ENCODE assay signal across 8 mouse cellular contexts in genomic region chr2:122160680-122161079, GRCm38 (mm10). TPM values are rescaled to one million over a fixed set of nuclear protein-coding genes. Genes with fewer than 3 reads are reported as not detected.
DNase-seq lines count a peak whose midpoint lies in the region; ATAC-seq and TF ChIP-seq lines count a peak whose summit lies in the region.

TSS of gene Trim69 (plus strand) at chr2:122160700.

- no peak for TF ChIP-seq POLR2A in kidney, adult 2 months (IDR thresholded peaks at IDR 0.05; ENCODE audit: low read depth, low read length)
- no peak for TF ChIP-seq POLR2A in spleen, adult 2 months (IDR thresholded peaks at IDR 0.05; ENCODE audit: low read depth, low read length)

- no peaks in the 10 kb centered on the region for H3K4me1 ChIP-seq in kidney, adult 2 months (ENCODE audit: control insufficient read depth, insufficient read depth, low read length)
- peaks cover 6% of the 10 kb centered on the region for H3K4me1 ChIP-seq in limb, embryonic 10.5 days
- no peaks in the 10 kb centered on the region for H3K4me1 ChIP-seq in midbrain, embryonic 15.5 days
- peaks cover 5% of the 10 kb centered on the region; the same call in 1 of the 2 replicates for H3K4me1 ChIP-seq in spleen, adult 2 months (ENCODE audit: control insufficient read depth, insufficient read depth, insufficient read length)

- WGBS in kidney, adult 2 months, result 38% methylated on average over 2 of the region's 2 CpGs
- WGBS in limb, embryonic 10.5 days, result 52% methylated on average over 2 of the region's 2 CpGs
- 39% methylated on average over 2 of the region's 2 CpGs for WGBS in midbrain, embryonic 15.5 days
- WGBS in spleen, adult 2 months, result 52% methylated on average over 2 of the region's 2 CpGs

- peak; percentile 97 for DNase-seq in 3T3-L1 (ENCODE audit: low read depth, low spot score)
- peak; percentile 90 for DNase-seq in adrenal gland, postnatal 10 days
- peak; percentile 79 for DNase-seq in embryo, embryonic 9.5 days (ENCODE audit: extremely low spot score)
- peak; percentile 97 for DNase-seq in heart, adult 11 months
- peak; percentile 89 for DNase-seq in kidney, adult 2 months
- peak; percentile 84 for DNase-seq in limb, embryonic 10.5 days (ENCODE audit: low spot score)
- DNase-seq in spleen, adult 2 months (ENCODE audit: low read depth in 1 of 2, low spot score in 2 of 2), result peak; percentile 63 to 80

- 0 out of 2 replicates have a peak, but pooled peaks have one; percentile 48 for ATAC-seq in midbrain, embryonic 15.5 days (replicated peaks)

- H3K9ac ChIP-seq in midbrain, embryonic 15.5 days, result no peak within 1 kb of the TSS

- peak; percentile 84 for TF ChIP-seq CTCF in kidney, adult 2 months (conservative IDR thresholded peaks at IDR 0.05; ENCODE audit: insufficient read depth, insufficient read length, low read depth, low read length)
- peak; percentile 65; the same call in 1 of the 2 replicates for TF ChIP-seq CTCF in spleen, adult 2 months (IDR thresholded peaks at IDR 0.05; ENCODE audit: extremely low read depth, insufficient read depth, insufficient read length, insufficient replicate concordance)

- no peaks in the 10 kb centered on the region for H3K36me3 ChIP-seq in kidney, adult 2 months (ENCODE audit: control insufficient read depth, insufficient read depth, low read length)
- H3K36me3 ChIP-seq in limb, embryonic 10.5 days, result no peaks in the 10 kb centered on the region
- no peaks in the 10 kb centered on the region for H3K36me3 ChIP-seq in midbrain, embryonic 15.5 days (replicated peaks)
- no peaks in the 10 kb centered on the region for H3K36me3 ChIP-seq in spleen, adult 2 months (ENCODE audit: control insufficient read depth, insufficient read depth, low read length)

- H3K9me3 ChIP-seq in limb, embryonic 10.5 days (replicated peaks), result no peaks in the 10 kb centered on the region
- H3K9me3 ChIP-seq in midbrain, embryonic 15.5 days, result no peaks in the 10 kb centered on the region

- no peaks in the 10 kb centered on the region for H3K27me3 ChIP-seq in kidney, adult 2 months (replicated peaks; ENCODE audit: control insufficient read depth, insufficient read depth, low read length)
- H3K27me3 ChIP-seq in limb, embryonic 10.5 days (ENCODE audit: low read depth, poor library complexity, severe bottlenecking), result no peaks in the 10 kb centered on the region
- no peaks in the 10 kb centered on the region for H3K27me3 ChIP-seq in midbrain, embryonic 15.5 days (replicated peaks)
- H3K27me3 ChIP-seq in spleen, adult 2 months (ENCODE audit: control insufficient read depth, insufficient read depth, low read length), result no peaks in the 10 kb centered on the region

- no peak within 1 kb of the TSS for H3K4me2 ChIP-seq in midbrain, embryonic 15.5 days

- no peak within 1 kb of the TSS for H3K4me3 ChIP-seq in kidney, adult 2 months (ENCODE audit: insufficient read depth, low read depth, low read length)
- no peak within 1 kb of the TSS for H3K4me3 ChIP-seq in limb, embryonic 10.5 days
- H3K4me3 ChIP-seq in midbrain, embryonic 15.5 days, result no peak within 1 kb of the TSS
- no peak within 1 kb of the TSS for H3K4me3 ChIP-seq in spleen, adult 2 months (ENCODE audit: extremely low read depth, insufficient read depth, insufficient read length)

- H3K27ac ChIP-seq in kidney, adult 2 months (ENCODE audit: insufficient read depth, low read depth, low read length), result no peak within 1 kb of the TSS
- H3K27ac ChIP-seq in limb, embryonic 10.5 days, result no peak within 1 kb of the TSS
- H3K27ac ChIP-seq in midbrain, embryonic 15.5 days, result no peak within 1 kb of the TSS
- H3K27ac ChIP-seq in spleen, adult 2 months (ENCODE audit: insufficient read depth, low read length), result no peak within 1 kb of the TSS

RNA-seq across cellular contexts. Expression of gene Trim69, which starts in this region (rescaled TPM):
- total RNA-seq in adrenal gland, postnatal 10 days (2021), result not detected
- polyA plus RNA-seq in kidney, adult 2 months (2012; rRNA removed), result 0.12 TPM in 1 of 2 replicates, not detected in the other
- polyA plus RNA-seq in limb, embryonic 10.5 days (2016; fragmentation: Nextera tagmentation; extraction: Ambion mirVana), result 0.08 TPM in 1 of 2 replicates, not detected in the other
- not detected in 2 replicates for polyA plus RNA-seq in midbrain, embryonic 15.5 days (2015; fragmentation: Nextera tagmentation; extraction: Ambion mirVana)
- not detected in 2 replicates for polyA plus RNA-seq in spleen, adult 2 months (2012; rRNA removed)

Comparison
In these comparisons a context has a peak if more than half of its experiments do, and no peak if none do; other contexts are left out.
1. Peak in DNase-seq in adrenal gland, postnatal 10 days; RNA of the gene not detected or under 1 TPM.
2. Peak in DNase-seq in kidney, adult 2 months; RNA of the gene not detected or under 1 TPM.
3. Peak in DNase-seq in limb, embryonic 10.5 days; RNA of the gene not detected or under 1 TPM.
4. Peak in ATAC-seq in midbrain, embryonic 15.5 days; RNA of the gene not detected or under 1 TPM.
5. Peak in DNase-seq in spleen, adult 2 months; RNA of the gene not detected or under 1 TPM.